In genomic region chr14:121731688-121732168, GRCm38 (mm10) we compare ENCODE assay signal across 8 mouse cellular contexts.
DNase-seq lines count a peak whose midpoint lies in the region; ATAC-seq and TF ChIP-seq lines count a peak whose summit lies in the region.

No protein-coding gene starts in this region.

- H3K36me3 ChIP-seq in heart, embryonic 13.5 days = no peaks in the 10 kb centered on the region
- H3K36me3 ChIP-seq in hindbrain, postnatal 0 days (ENCODE audit: insufficient read depth, low read length) = no peaks in the 10 kb centered on the region
- no peaks in the 10 kb centered on the region for H3K36me3 ChIP-seq in midbrain, embryonic 11.5 days (ENCODE audit: control insufficient read depth, insufficient read depth, low read length)

- H3K4me2 ChIP-seq in heart, embryonic 13.5 days = 0 out of 2 replicates have a peak overlapping the region, but pooled peaks have one; percentile 4
- peak overlapping the region; percentile 16; the same call in 1 of the 2 replicates for H3K4me2 ChIP-seq in hindbrain, postnatal 0 days (ENCODE audit: low read depth, low read length)
- H3K4me2 ChIP-seq in midbrain, embryonic 11.5 days = no peak overlapping the region

- peak; percentile 74; the same call in 1 of the 2 replicates for ATAC-seq in heart, embryonic 13.5 days (ENCODE audit: extremely low read depth, insufficient number of reproducible peaks, low FRiP score, low TSS enrichment)
- ATAC-seq in hindbrain, postnatal 0 days = peak; percentile 71
- ATAC-seq in midbrain, embryonic 11.5 days (ENCODE audit: low FRiP score) = peak; percentile 90

- 0 out of 2 replicates have a peak, but pooled peaks cover 5% of the 10 kb centered on the region for H3K4me1 ChIP-seq in heart, embryonic 13.5 days
- H3K4me1 ChIP-seq in hindbrain, postnatal 0 days (ENCODE audit: insufficient read depth, low read length) = no peaks in the 10 kb centered on the region
- H3K4me1 ChIP-seq in midbrain, embryonic 11.5 days (ENCODE audit: control insufficient read depth, insufficient read depth, low read length) = no peaks in the 10 kb centered on the region

- no peaks in the 10 kb centered on the region for H3K9me3 ChIP-seq in heart, embryonic 13.5 days
- no peaks in the 10 kb centered on the region for H3K9me3 ChIP-seq in hindbrain, postnatal 0 days (ENCODE audit: low read length)
- H3K9me3 ChIP-seq in midbrain, embryonic 11.5 days (ENCODE audit: control insufficient read depth, low read length) = no peaks in the 10 kb centered on the region

- no peak overlapping the region for H3K4me3 ChIP-seq in heart, embryonic 13.5 days
- no peak overlapping the region for H3K4me3 ChIP-seq in hindbrain, postnatal 0 days (ENCODE audit: low read length)
- no peak overlapping the region for H3K4me3 ChIP-seq in midbrain, embryonic 11.5 days (ENCODE audit: low read depth, low read length)

- TF ChIP-seq CTCF in hindbrain, postnatal 0 days (IDR thresholded peaks at IDR 0.05; ENCODE audit: low read depth) = no peak

- no peak for DNase-seq in heart, postnatal 14 days
- DNase-seq in c-Kit-positive CD71-positive TER-119-positive erythroid progenitor cells, embryonic 14.5 days (ENCODE audit: low spot score) = peak; percentile 45
- DNase-seq in hindbrain, postnatal 0 days (ENCODE audit: low spot score) = no peak
- DNase-seq in midbrain, embryonic 11.5 days (ENCODE audit: low spot score, missing footprints) = no peak
- DNase-seq in thymus, postnatal 14 days = peak; percentile 70
- DNase-seq in gastrocnemius, adult 8-10 months (ENCODE audit: low spot score in 2 of 2) = no peak
- no peak for DNase-seq in urinary bladder, postnatal 36 days (ENCODE audit: low spot score in 2 of 2)

- no peak overlapping the region for H3K27ac ChIP-seq in heart, embryonic 13.5 days (replicated peaks)
- no peak overlapping the region for H3K27ac ChIP-seq in hindbrain, postnatal 0 days
- no peak overlapping the region for H3K27ac ChIP-seq in midbrain, embryonic 11.5 days (ENCODE audit: low read depth, low read length)

- intact Hi-C loops in heart, postnatal 14 days (cut with DNase I) = no loop called here

- no peak overlapping the region for H3K9ac ChIP-seq in heart, embryonic 13.5 days
- no peak overlapping the region for H3K9ac ChIP-seq in hindbrain, postnatal 0 days (replicated peaks; ENCODE audit: low read length)
- no peak overlapping the region for H3K9ac ChIP-seq in midbrain, embryonic 11.5 days (ENCODE audit: low read length)

- peaks cover 10% of the 10 kb centered on the region; the same call in 1 of the 2 replicates for H3K27me3 ChIP-seq in heart, embryonic 13.5 days (replicated peaks)
- no peaks in the 10 kb centered on the region for H3K27me3 ChIP-seq in hindbrain, postnatal 0 days (ENCODE audit: insufficient read depth, low read length)
- no peaks in the 10 kb centered on the region for H3K27me3 ChIP-seq in midbrain, embryonic 11.5 days (ENCODE audit: control insufficient read depth, insufficient read depth, low read length)

- 28% methylated on average over 6 of the region's 6 CpGs for WGBS in heart, embryonic 13.5 days
- 33% methylated on average over 6 of the region's 6 CpGs for WGBS in hindbrain, postnatal 0 days
- WGBS in midbrain, embryonic 11.5 days = 25% methylated on average over 6 of the region's 6 CpGs

Comparison
In these comparisons a context has a peak if more than half of its experiments do, and no peak if none do; other contexts are left out.
1. DNase-seq: peak in c-Kit-positive CD71-positive TER-119-positive erythroid progenitor cells, embryonic 14.5 days (single experiment) and thymus, postnatal 14 days (single experiment); none in heart, postnatal 14 days (0 of 2), hindbrain, postnatal 0 days (single experiment), midbrain, embryonic 11.5 days (single experiment), gastrocnemius, adult 8-10 months (0 of 2) and urinary bladder, postnatal 36 days (0 of 2).
2. Peak in every context shown above with its lines, with median percentiles within 50 percentile points of each other: ATAC-seq.